Comparison of ENCODE assay signal across 20 mouse cellular contexts in the genomic region with DNA sequence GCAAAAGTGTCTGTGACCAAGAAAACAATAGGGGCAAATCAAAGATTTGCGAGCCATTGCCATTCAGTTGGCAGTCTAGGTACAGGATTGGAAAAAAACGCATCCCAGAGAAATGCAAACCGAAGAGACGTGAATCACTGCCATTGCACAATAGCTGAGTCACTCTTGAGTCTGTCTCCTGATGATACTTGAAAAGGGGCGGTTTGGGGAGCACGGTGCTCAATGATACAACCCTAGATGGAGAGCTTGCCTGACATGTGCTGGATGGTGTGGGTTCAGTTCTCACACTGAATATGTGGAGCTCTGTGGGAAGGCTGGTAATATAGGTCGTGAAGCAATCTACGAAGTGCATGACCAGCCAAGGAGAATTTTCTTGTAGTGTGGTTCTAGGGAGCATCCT. TPM values are rescaled to one million over a fixed set of nuclear protein-coding genes. Genes with fewer than 3 reads are reported as not detected.
DNase-seq lines count a peak whose midpoint lies in the region; ATAC-seq lines count a peak whose summit lies in the region.
"Had no signal": no experiment of that assay in that cellular context is flagged by ENCODE, and none has a peak within 500 bp of the region (broad histone marks: within the 10 kb centered on the region; RNA-seq: fewer than 3 reads in every experiment).

No protein-coding gene starts in this region.

- no peaks in the 10 kb centered on the region for H3K9me3 ChIP-seq in neural tube, embryonic 15.5 days (replicated peaks)
- H3K9me3 ChIP-seq: embryonic facial prominence, embryonic 15.5 days; forebrain, embryonic 13.5 days had no signal

- ATAC-seq in granulocyte monocyte progenitor cell, adult 5-6 weeks (replicated peaks; ENCODE audit: poor library complexity, severe bottlenecking), result peak; percentile 91
- no peak for ATAC-seq in neural tube, embryonic 15.5 days (ENCODE audit: low FRiP score)
- ATAC-seq: forebrain, embryonic 13.5 days; intestine, embryonic 16.5 days had no signal

- no peak overlapping the region for H3K4me2 ChIP-seq in neural tube, embryonic 15.5 days
- H3K4me2 ChIP-seq: embryonic facial prominence, embryonic 15.5 days; forebrain, embryonic 13.5 days; hindbrain, embryonic 14.5 days; lung, embryonic 14.5 days; midbrain, embryonic 11.5 days had no signal

- DNase-seq in gastrocnemius, adult 18-20 months (ENCODE audit: low spot score), result peak; percentile 18
- no peak for DNase-seq in gastrocnemius, postnatal 4 days (ENCODE audit: low spot score in 2 of 2)
- peak; percentile 48 for DNase-seq in 3134 (ENCODE audit: extremely low read depth, insufficient read length, low spot score)
- DNase-seq in adipocyte (ENCODE audit: low spot score), result peak; percentile 21
- no peak for DNase-seq in cerebellum, adult 8-10 months
- DNase-seq in right cerebral cortex, postnatal 36 days (ENCODE audit: low spot score in 2 of 2), result no peak
- DNase-seq: cerebellum, adult 2 months; heart, postnatal 10 days; kidney, postnatal 10 days; liver; lung, embryonic 14.5 days; right cerebral cortex, postnatal 25 days; thymus, adult 2 months had no signal

- H3K36me3 ChIP-seq in neural tube, embryonic 15.5 days, result no peaks in the 10 kb centered on the region
- H3K36me3 ChIP-seq: embryonic facial prominence, embryonic 15.5 days had no signal

- H3K4me3 ChIP-seq in neural tube, embryonic 15.5 days (replicated peaks), result no peak overlapping the region
- H3K4me3 ChIP-seq: embryonic facial prominence, embryonic 15.5 days; forebrain, embryonic 13.5 days had no signal

- no peak overlapping the region for H3K9ac ChIP-seq in neural tube, embryonic 15.5 days (replicated peaks)
- H3K9ac ChIP-seq: embryonic facial prominence, embryonic 15.5 days; forebrain, embryonic 13.5 days; hindbrain, embryonic 14.5 days; lung, embryonic 14.5 days had no signal

- WGBS in neural tube, embryonic 15.5 days, result 79% methylated on average over 8 of the region's 8 CpGs

- no peaks in the 10 kb centered on the region for H3K27me3 ChIP-seq in neural tube, embryonic 15.5 days (replicated peaks)
- H3K27me3 ChIP-seq: embryonic facial prominence, embryonic 15.5 days; forebrain, embryonic 13.5 days had no signal

- no peak overlapping the region for H3K27ac ChIP-seq in neural tube, embryonic 15.5 days (replicated peaks)
- H3K27ac ChIP-seq: embryonic facial prominence, embryonic 15.5 days; forebrain, embryonic 13.5 days; hindbrain, embryonic 14.5 days had no signal

- H3K4me1 ChIP-seq in neural tube, embryonic 15.5 days, result no peaks in the 10 kb centered on the region
- H3K4me1 ChIP-seq: embryonic facial prominence, embryonic 15.5 days; forebrain, embryonic 13.5 days had no signal

RNA-seq across cellular contexts. Expression of gene Ptgs2, which starts 45.2 kb away (rescaled TPM):
- total RNA-seq in gastrocnemius, adult 18-20 months (2021), result under 1 TPM; 0.24 to 0.27 TPM
- total RNA-seq in gastrocnemius, postnatal 4 days (2021), result 1 to 10 TPM in 1 of 2 experiments, under 1 TPM in 1; 0.34 to 1.4 TPM
- 0.79 TPM in 1 of 2 replicates, not detected in the other for total RNA-seq in granulocyte monocyte progenitor cell, adult 5-6 weeks (2014; fragmentation: Nextera tagmentation)
- total RNA-seq in granulocyte monocyte progenitor cell, adult 5-6 weeks (2017), result 1.3 and 2.5 TPM in 2 replicates
- polyA plus RNA-seq in neural tube, embryonic 15.5 days (2015; fragmentation: Nextera tagmentation; extraction: Ambion mirVana), result 0.03 and 0.22 TPM in 2 replicates
- polyA plus RNA-seq: forebrain, embryonic 13.5 days had no signal

Comparison
In these comparisons a context has a peak if more than half of its experiments do, and no peak if none do; other contexts are left out.
1. DNase-seq: peak in gastrocnemius, adult 18-20 months (single experiment), 3134 (single experiment) and adipocyte (single experiment); none in gastrocnemius, postnatal 4 days (0 of 2), cerebellum, adult 8-10 months (single experiment) and right cerebral cortex, postnatal 36 days (0 of 2).